Mouse (Mus musculus): ENCODE measurements around the gene Asb2. TPM values are rescaled to one million over a fixed set of nuclear protein-coding genes. Genes with fewer than 3 reads are reported as not detected.

The Asb2 gene
- polyA plus RNA-seq, 1 experiment from 2014 or later: 2.8 TPM

DNA sequence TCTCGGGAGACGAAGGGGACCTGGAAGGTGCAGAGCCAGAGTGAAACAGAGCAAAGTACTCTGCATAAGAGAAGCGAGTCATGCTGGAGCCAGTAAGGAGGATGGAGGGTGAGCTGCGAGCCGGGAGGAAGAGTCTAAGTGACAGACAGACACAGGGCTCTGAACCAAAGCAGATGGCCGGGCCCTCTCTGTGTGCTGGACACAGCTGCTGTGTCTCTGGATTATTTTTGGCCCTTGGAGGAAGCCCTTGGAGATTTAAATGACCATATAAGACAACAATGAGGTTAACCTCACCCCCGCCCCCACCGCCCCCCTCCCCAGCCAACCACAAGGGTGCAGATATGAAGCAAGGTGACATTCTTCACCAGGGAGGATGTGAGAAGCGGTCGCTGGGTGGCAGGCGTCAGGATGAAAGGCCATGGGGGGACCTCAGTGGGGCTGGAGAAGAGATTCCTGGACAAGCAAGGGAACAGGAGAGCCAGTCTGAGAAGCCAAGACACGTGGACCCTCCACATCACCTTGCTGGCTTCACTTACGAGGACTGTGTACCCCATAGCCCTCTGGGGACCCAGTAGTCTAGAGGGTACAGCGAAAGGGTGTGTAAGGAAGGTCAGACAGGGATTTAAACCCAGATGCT is 17.5 kb downstream of the Asb2 start:
- no peaks in the 10 kb centered on the region for H3K9me3 ChIP-seq (ENCODE audit: control insufficient read depth, low read length)
- DNase-seq (ENCODE audit: low spot score) (no peak), ATAC-seq (replicated peaks; ENCODE audit: low FRiP score) (no peak)
- H3K27me3 ChIP-seq (replicated peaks; ENCODE audit: control insufficient read depth, insufficient read depth, low read length): no peaks in the 10 kb centered on the region
- WGBS: 53% methylated on average over 14 of the region's 14 CpGs
- no peaks in the 10 kb centered on the region for H3K36me3 ChIP-seq (ENCODE audit: control insufficient read depth, insufficient read depth, low read length)
- no peak overlapping the region for H3K9ac ChIP-seq (ENCODE audit: low read depth, low read length)
- H3K4me1 ChIP-seq (replicated peaks; ENCODE audit: control insufficient read depth, insufficient read depth, low read length): no peaks in the 10 kb centered on the region
- no peak overlapping the region for H3K4me2 ChIP-seq
- no peak overlapping the region for H3K27ac ChIP-seq (ENCODE audit: low read depth, low read length)
- no peak overlapping the region for H3K4me3 ChIP-seq (ENCODE audit: low read depth, low read length)

DNA sequence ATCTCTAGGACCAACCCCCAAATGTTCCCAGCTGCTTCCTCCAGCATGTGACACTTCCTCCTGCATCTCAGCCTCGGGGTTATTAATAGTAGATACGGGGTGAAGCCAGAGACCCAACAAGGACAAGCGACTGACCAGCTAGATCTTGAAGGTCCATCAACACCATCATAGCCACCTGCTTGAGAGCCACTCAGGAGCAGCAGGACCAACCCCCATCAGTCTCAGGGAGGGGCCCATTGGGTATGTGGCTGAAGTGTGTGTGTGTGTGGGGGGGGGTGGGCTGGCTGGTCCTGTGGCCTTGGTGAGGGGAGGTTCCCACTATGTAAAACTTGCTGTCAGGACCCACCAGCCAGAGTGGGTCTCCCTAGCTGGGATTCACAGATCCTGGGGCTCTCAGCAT is 19.0 kb downstream of the Asb2 start:
- H3K9ac ChIP-seq (ENCODE audit: low read depth, low read length): no peak overlapping the region
- no peaks in the 10 kb centered on the region for H3K27me3 ChIP-seq (replicated peaks; ENCODE audit: control insufficient read depth, insufficient read depth, low read length)
- H3K9me3 ChIP-seq (ENCODE audit: control insufficient read depth, low read length): no peaks in the 10 kb centered on the region
- no peak overlapping the region for H3K27ac ChIP-seq (ENCODE audit: low read depth, low read length)
- no peaks in the 10 kb centered on the region for H3K4me1 ChIP-seq (replicated peaks; ENCODE audit: control insufficient read depth, insufficient read depth, low read length)
- ATAC-seq (replicated peaks; ENCODE audit: low FRiP score): no peak
- DNase-seq (ENCODE audit: low spot score): no peak
- H3K4me3 ChIP-seq (ENCODE audit: low read depth, low read length): no peak overlapping the region
- no peaks in the 10 kb centered on the region for H3K36me3 ChIP-seq (ENCODE audit: control insufficient read depth, insufficient read depth, low read length)
- no peak overlapping the region for H3K4me2 ChIP-seq
- 57% methylated on average over 3 of the region's 3 CpGs for WGBS

DNA sequence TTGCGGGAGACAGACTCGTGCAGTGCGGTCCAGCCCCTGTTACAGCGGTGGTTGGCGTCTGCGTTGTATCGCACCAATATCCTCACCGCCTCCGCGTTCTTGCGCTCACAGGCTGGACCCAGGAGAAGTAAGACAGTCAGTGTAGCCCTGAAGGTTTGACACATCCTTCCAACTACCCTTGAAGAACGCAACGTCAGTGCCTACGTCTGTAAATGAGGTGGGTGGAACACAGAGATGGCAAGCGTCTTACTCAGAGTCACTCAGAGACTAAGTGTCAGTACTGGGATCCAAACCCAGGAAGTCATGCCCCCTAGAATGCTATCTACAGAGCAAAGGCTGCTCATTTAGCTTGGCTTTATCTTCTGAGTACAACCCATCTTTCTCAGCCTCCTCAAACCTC is 22.4 kb downstream of the Asb2 start:
- whole genome bisulfite sequencing: 90% methylated on average over 15 of the region's 15 CpGs
- no peak for DNase-seq (ENCODE audit: low spot score)
- no peaks in the 10 kb centered on the region for H3K36me3 ChIP-seq (ENCODE audit: control insufficient read depth, insufficient read depth, low read length)
- no peak overlapping the region for H3K27ac ChIP-seq (ENCODE audit: low read depth, low read length)
- no peaks in the 10 kb centered on the region for H3K27me3 ChIP-seq (replicated peaks; ENCODE audit: control insufficient read depth, insufficient read depth, low read length)
- no peaks in the 10 kb centered on the region for H3K4me1 ChIP-seq (replicated peaks; ENCODE audit: control insufficient read depth, insufficient read depth, low read length)
- no peak overlapping the region for H3K4me3 ChIP-seq (ENCODE audit: low read depth, low read length)
- no peaks in the 10 kb centered on the region for H3K9me3 ChIP-seq (ENCODE audit: control insufficient read depth, low read length)
- no peak for ATAC-seq (replicated peaks; ENCODE audit: low FRiP score)
- H3K9ac ChIP-seq (ENCODE audit: low read depth, low read length): no peak overlapping the region
- H3K4me2 ChIP-seq: no peak overlapping the region

DNA sequence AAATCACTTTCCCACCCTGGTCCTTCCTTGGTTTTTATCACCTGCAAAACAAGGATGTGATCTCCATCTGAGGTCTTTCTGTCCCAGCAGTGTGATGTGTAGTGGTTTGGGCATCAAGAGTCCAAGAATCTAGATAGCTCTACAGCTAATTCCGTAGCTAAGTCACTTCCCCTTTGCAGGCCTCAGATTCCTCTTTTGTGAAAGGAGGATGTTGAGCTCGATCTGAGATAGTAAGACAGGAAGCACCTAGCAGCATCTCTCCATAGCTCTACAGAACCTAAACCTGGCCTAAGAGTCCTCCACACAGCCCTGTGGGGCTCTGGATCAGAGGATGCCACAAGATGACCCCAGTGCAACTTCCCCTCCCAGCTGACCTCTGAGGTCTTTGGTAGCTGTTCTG is 22.9 kb downstream of the Asb2 start:
- H3K4me2 ChIP-seq: no peak overlapping the region
- no peaks in the 10 kb centered on the region for H3K36me3 ChIP-seq (ENCODE audit: control insufficient read depth, insufficient read depth, low read length)
- H3K9ac ChIP-seq (ENCODE audit: low read depth, low read length): no peak overlapping the region
- DNase-seq (ENCODE audit: low spot score): no peak
- no peak overlapping the region for H3K27ac ChIP-seq (ENCODE audit: low read depth, low read length)
- no peak for ATAC-seq (replicated peaks; ENCODE audit: low FRiP score)
- no peak overlapping the region for H3K4me3 ChIP-seq (ENCODE audit: low read depth, low read length)
- H3K27me3 ChIP-seq (replicated peaks; ENCODE audit: control insufficient read depth, insufficient read depth, low read length): no peaks in the 10 kb centered on the region
- H3K4me1 ChIP-seq (replicated peaks; ENCODE audit: control insufficient read depth, insufficient read depth, low read length): no peaks in the 10 kb centered on the region
- H3K9me3 ChIP-seq (ENCODE audit: control insufficient read depth, low read length): no peaks in the 10 kb centered on the region
- WGBS: 47% methylated on average over 2 of the region's 2 CpGs

DNA sequence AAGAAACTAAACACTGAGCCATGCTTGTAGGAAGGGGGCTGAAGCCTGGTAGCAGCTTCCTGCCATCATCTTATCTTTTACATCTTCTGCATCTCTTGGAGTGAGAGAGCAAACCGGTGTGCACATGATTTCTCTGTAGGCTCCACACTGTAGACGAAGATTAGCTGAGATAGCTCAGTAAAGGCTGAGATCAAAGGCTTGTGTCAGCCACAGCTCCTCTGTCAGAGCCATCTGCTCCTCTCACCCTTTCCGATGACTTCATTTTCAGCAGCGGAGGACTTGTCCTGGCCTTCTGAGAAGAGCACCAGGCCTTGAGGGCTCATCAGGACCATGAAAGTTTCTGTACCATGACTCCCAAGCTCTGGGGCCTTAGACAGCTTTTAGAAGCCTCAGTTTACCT is 24.3 kb downstream of the Asb2 start:
- Histone ChIP-seq H3K4me2 (no peak overlapping the region), H3K27me3 (replicated peaks; ENCODE audit: control insufficient read depth, insufficient read depth, low read length) (no peaks in the 10 kb centered on the region), H3K9me3 (ENCODE audit: control insufficient read depth, low read length) (no peaks in the 10 kb centered on the region), H3K9ac (ENCODE audit: low read depth, low read length) (no peak overlapping the region), H3K27ac (ENCODE audit: low read depth, low read length) (no peak overlapping the region), H3K36me3 (ENCODE audit: control insufficient read depth, insufficient read depth, low read length) (no peaks in the 10 kb centered on the region), H3K4me3 (ENCODE audit: low read depth, low read length) (no peak overlapping the region), H3K4me1 (replicated peaks; ENCODE audit: control insufficient read depth, insufficient read depth, low read length) (no peaks in the 10 kb centered on the region)
- WGBS: 40% methylated on average over 4 of the region's 4 CpGs
- ATAC-seq (replicated peaks; ENCODE audit: low FRiP score) (no peak), DNase-seq (ENCODE audit: low spot score) (no peak)

DNA sequence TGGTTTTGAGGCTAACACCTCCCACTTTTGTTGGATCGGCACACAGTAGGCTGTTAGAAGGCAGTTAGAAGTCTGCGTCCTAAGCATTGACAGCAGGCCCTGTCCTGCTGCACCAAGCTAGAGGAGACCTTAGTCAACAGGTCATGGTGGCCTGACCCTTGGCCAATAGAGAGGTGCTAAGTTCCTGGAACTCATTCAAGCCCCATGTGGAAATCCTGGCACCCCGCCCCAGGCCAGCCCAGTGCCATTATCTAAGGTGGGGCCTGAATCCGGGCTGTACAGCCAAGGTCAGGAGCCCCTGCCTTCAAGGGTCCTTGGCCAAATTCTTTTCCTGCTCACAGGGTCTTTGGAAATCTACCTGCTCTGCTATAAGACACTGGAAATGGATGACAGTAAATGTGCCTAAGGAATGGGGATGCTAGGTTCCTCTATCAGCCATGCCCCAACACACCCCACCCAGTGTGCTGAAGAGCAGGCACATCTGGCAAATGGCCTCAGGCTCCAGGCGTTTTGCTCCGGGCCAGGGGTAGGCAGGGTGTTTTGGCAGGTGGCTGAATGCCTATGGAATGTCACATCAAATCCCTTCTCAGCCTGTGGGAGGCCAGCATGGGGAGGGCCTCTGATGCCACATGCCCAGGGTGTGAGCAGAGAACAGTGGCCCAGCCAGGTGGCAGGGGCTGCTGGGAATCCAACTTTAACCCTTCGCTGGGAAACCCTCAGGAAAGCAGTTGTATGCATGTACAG is 27.2 kb downstream of the Asb2 start:
- ATAC-seq (replicated peaks; ENCODE audit: low FRiP score) (no peak), DNase-seq (ENCODE audit: low spot score) (no peak)
- peaks cover 16% of the 10 kb centered on the region for H3K27me3 ChIP-seq (replicated peaks; ENCODE audit: control insufficient read depth, insufficient read depth, low read length)
- no peaks in the 10 kb centered on the region for H3K4me1 ChIP-seq (replicated peaks; ENCODE audit: control insufficient read depth, insufficient read depth, low read length)
- H3K27ac ChIP-seq (ENCODE audit: low read depth, low read length): no peak overlapping the region
- H3K4me3 ChIP-seq (ENCODE audit: low read depth, low read length): no peak overlapping the region
- H3K4me2 ChIP-seq: no peak overlapping the region
- H3K9ac ChIP-seq (ENCODE audit: low read depth, low read length): no peak overlapping the region
- H3K36me3 ChIP-seq (ENCODE audit: control insufficient read depth, insufficient read depth, low read length): no peaks in the 10 kb centered on the region
- 64% methylated on average over 7 of the region's 7 CpGs for WGBS
- no peaks in the 10 kb centered on the region for H3K9me3 ChIP-seq (ENCODE audit: control insufficient read depth, low read length)

DNA sequence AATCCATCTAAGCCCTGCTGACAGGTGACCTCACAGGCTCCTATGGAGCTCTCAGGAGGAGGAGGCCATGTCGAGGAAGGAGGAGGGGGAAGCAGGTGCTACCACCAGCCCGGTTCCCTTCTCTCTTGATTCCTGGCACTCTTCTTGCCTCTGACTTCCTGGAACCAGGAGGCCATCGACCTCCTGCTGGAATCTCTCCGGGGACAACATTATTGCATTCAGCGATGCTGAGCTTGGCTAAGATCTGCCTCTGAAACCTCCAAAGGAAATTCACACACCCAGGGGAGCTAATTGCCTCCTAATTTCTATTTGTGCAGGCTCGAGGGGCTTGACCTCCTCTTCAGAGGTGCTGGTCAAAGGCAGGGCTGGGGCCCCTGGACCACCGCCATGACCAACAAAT is 28.7 kb downstream of the Asb2 start:
- H3K27me3 ChIP-seq (replicated peaks; ENCODE audit: control insufficient read depth, insufficient read depth, low read length): peaks cover 21% of the 10 kb centered on the region
- H3K4me1 ChIP-seq (replicated peaks; ENCODE audit: control insufficient read depth, insufficient read depth, low read length): no peaks in the 10 kb centered on the region
- WGBS: 43% methylated on average over 7 of the region's 7 CpGs
- H3K4me3 ChIP-seq (ENCODE audit: low read depth, low read length): no peak overlapping the region
- H3K9me3 ChIP-seq (ENCODE audit: control insufficient read depth, low read length): no peaks in the 10 kb centered on the region
- no peak for ATAC-seq (replicated peaks; ENCODE audit: low FRiP score)
- no peak for DNase-seq (ENCODE audit: low spot score)
- no peaks in the 10 kb centered on the region for H3K36me3 ChIP-seq (ENCODE audit: control insufficient read depth, insufficient read depth, low read length)
- H3K4me2 ChIP-seq: no peak overlapping the region
- H3K9ac ChIP-seq (ENCODE audit: low read depth, low read length): no peak overlapping the region
- H3K27ac ChIP-seq (ENCODE audit: low read depth, low read length): no peak overlapping the region

DNA sequence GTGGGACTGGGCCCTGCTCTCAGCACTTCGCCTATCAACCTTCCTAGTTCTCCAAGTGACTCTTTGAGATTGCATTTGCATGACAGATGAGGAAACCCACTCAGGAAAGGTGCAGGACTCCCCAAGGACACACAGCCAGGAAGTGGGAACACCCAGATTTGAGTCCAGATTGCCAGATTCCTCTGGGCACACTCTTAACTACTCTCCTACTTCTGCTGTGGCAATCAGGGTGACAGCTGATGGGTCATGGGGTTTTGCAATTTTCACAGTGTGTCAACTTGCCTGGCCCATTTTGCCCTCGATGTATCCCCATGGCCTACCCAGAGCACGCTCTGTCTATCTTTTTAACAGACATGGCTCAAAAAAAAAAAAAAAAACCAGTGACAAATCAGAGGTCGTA is 29.2 kb downstream of the Asb2 start:
- no peak for DNase-seq (ENCODE audit: low spot score)
- H3K4me1 ChIP-seq (replicated peaks; ENCODE audit: control insufficient read depth, insufficient read depth, low read length): no peaks in the 10 kb centered on the region
- H3K4me2 ChIP-seq: no peak overlapping the region
- no peak overlapping the region for H3K9ac ChIP-seq (ENCODE audit: low read depth, low read length)
- ATAC-seq (replicated peaks; ENCODE audit: low FRiP score): no peak
- no peak overlapping the region for H3K27ac ChIP-seq (ENCODE audit: low read depth, low read length)
- no peaks in the 10 kb centered on the region for H3K9me3 ChIP-seq (ENCODE audit: control insufficient read depth, low read length)
- WGBS: 63% methylated on average over 4 of the region's 4 CpGs
- H3K27me3 ChIP-seq (replicated peaks; ENCODE audit: control insufficient read depth, insufficient read depth, low read length): peaks cover 21% of the 10 kb centered on the region
- H3K36me3 ChIP-seq (ENCODE audit: control insufficient read depth, insufficient read depth, low read length): no peaks in the 10 kb centered on the region
- H3K4me3 ChIP-seq (ENCODE audit: low read depth, low read length): no peak overlapping the region

Measured in liver, embryonic 11.5 days (tissue).